Mouse (Mus musculus) embryonic facial prominence, embryonic 15.5 days (tissue): Measurements from ENCODE around the gene Rab35. TPM values are rescaled to one million over a fixed set of nuclear protein-coding genes. Genes with fewer than 3 reads are reported as not detected.

ENCODE experiments used
- ATAC-seq: fragments of 200-750 bp; cut with Nextera tagmentation; 2 replicates; pipeline ENCODE4 v1.8.0; 2017; ENCODE audit warnings: low read depth, moderate TSS enrichment; ENCODE audit not compliant: insufficient number of reproducible peaks, low FRiP score, low TSS enrichment
- H3K27ac ChIP-seq: fragments of 300-500 bp; sonication (generic); replicated peaks from 2 replicates; pipeline ENCODE4 v1.5.1; 2015; ENCODE audit warnings: mild to moderate bottlenecking, inconsistent platforms
- H3K27me3 ChIP-seq: fragments of 300-500 bp; sonication (generic); 2 replicates; pipeline ENCODE4 v1.6.1; 2015; ENCODE audit warnings: inconsistent platforms
- H3K36me3 ChIP-seq: fragments of 300-500 bp; sonication (generic); 2 replicates; pipeline ENCODE4 v1.6.1; 2015; ENCODE audit warnings: mild to moderate bottlenecking, inconsistent platforms
- H3K4me1 ChIP-seq: fragments of 300-500 bp; sonication (generic); 2 replicates; pipeline ENCODE4 v1.6.1; 2015; ENCODE audit warnings: inconsistent platforms
- H3K4me2 ChIP-seq: fragments of 300-500 bp; sonication (generic); replicated peaks from 2 replicates; pipeline ENCODE4 v1.6.1; 2015; ENCODE audit warnings: mild to moderate bottlenecking, inconsistent platforms
- H3K4me3 ChIP-seq: fragments of 300-500 bp; sonication (generic); replicated peaks from 2 replicates; pipeline ENCODE4 v1.5.1; 2015; ENCODE audit warnings: mild to moderate bottlenecking, inconsistent platforms
- H3K9ac ChIP-seq: fragments of 300-500 bp; sonication (generic); 2 replicates; pipeline ENCODE4 v1.6.1; 2015; ENCODE audit warnings: inconsistent platforms
- H3K9me3 ChIP-seq: fragments of 300-500 bp; sonication (generic); replicated peaks from 2 replicates; pipeline ENCODE4 v1.6.1; 2016; ENCODE audit warnings: inconsistent platforms
- WGBS: fragments of 180-500 bp; shearing (Covaris S2); methylation state at CpG from one replicate; pipeline ENCODE4 v1.1.7; 2015; 5-methylcytosine and 5-hydroxymethylcytosine counted together
- polyA plus RNA-seq: library from polyadenylated mRNA; unstranded; fragments of >200 nt; fragmentation: Nextera tagmentation; extraction: Ambion mirVana; gene quantifications from 2 replicates; pipeline ENCODE4 v1.2.1, GENCODE M21; 2015

Gene Rab35
- polyA plus RNA-seq, 1 experiment from 2014 or later: 17.6 TPM

- H3K4me2 ChIP-seq: no peak overlapping the region
- peaks cover 22% of the 10 kb centered on the region for H3K4me1 ChIP-seq
- ATAC-seq: no peak
- peaks cover 21% of the 10 kb centered on the region for H3K36me3 ChIP-seq
- no peaks in the 10 kb centered on the region for H3K27me3 ChIP-seq
- no peak overlapping the region for H3K27ac ChIP-seq
- no peak overlapping the region for H3K4me3 ChIP-seq
- no peaks in the 10 kb centered on the region for H3K9me3 ChIP-seq
- WGBS: 85% methylated on average over 10 of the region's 10 CpGs
- no peak overlapping the region for H3K9ac ChIP-seq
These were observed 19.2 kb downstream of the Rab35 start for GRCm38 (mm10) chr5:115650885-115651284.

- peaks cover 11% of the 10 kb centered on the region; the same call in 1 of the 2 replicates for H3K36me3 ChIP-seq
These were observed 20.1 kb downstream of the Rab35 start for GRCm38 (mm10) chr5:115651821-115652220.

GRCm38 (mm10) chr5:115652681-115653575 is 21.2 kb downstream of the Rab35 start:
- Histone ChIP-seq H3K4me3 (peak overlapping the region; percentile 53), H3K27ac (peak overlapping the region; percentile 83), H3K36me3 (peaks cover 7% of the 10 kb centered on the region; the same call in 1 of the 2 replicates), H3K27me3 (no peaks in the 10 kb centered on the region), H3K4me1 (peaks cover 22% of the 10 kb centered on the region), H3K9me3 (no peaks in the 10 kb centered on the region), H3K4me2 (peak overlapping the region; percentile 71), H3K9ac (peak overlapping the region; percentile 35)
- 1% methylated on average over 35 of the region's 35 CpGs for WGBS
- peak; percentile 99 for ATAC-seq

More at GRCm38 (mm10) chr5:115651821-115652220, 20.1 kb downstream of the Rab35 start:
- Histone ChIP-seq H3K4me2 (peak overlapping the region; percentile 71; the same call in 1 of the 2 replicates), H3K27me3 (no peaks in the 10 kb centered on the region), H3K27ac (no peak overlapping the region), H3K9me3 (no peaks in the 10 kb centered on the region), H3K4me1 (peaks cover 22% of the 10 kb centered on the region), H3K4me3 (no peak overlapping the region), H3K9ac (no peak overlapping the region)
- no peak for ATAC-seq
- 96% methylated on average over 10 of the region's 10 CpGs for WGBS

- Histone ChIP-seq H3K36me3 (peaks cover 7% of the 10 kb centered on the region; the same call in 1 of the 2 replicates), H3K4me2 (no peak overlapping the region), H3K27ac (no peak overlapping the region), H3K27me3 (no peaks in the 10 kb centered on the region), H3K4me3 (no peak overlapping the region), H3K9ac (no peak overlapping the region), H3K9me3 (no peaks in the 10 kb centered on the region), H3K4me1 (peaks cover 17% of the 10 kb centered on the region)
- 86% methylated on average over 12 of the region's 12 CpGs for WGBS
- ATAC-seq: no peak
These were observed 22.1 kb downstream of the Rab35 start for GRCm38 (mm10) chr5:115653776-115654175.

- no peak overlapping the region for H3K4me2 ChIP-seq
- no peak overlapping the region for H3K27ac ChIP-seq
- no peaks in the 10 kb centered on the region for H3K36me3 ChIP-seq
- no peak for ATAC-seq
- no peaks in the 10 kb centered on the region for H3K27me3 ChIP-seq
- 69% methylated on average over 6 of the region's 6 CpGs for WGBS
- H3K4me3 ChIP-seq: no peak overlapping the region
- H3K9ac ChIP-seq: no peak overlapping the region
- peaks cover 14% of the 10 kb centered on the region for H3K4me1 ChIP-seq
- H3K9me3 ChIP-seq: no peaks in the 10 kb centered on the region
These were observed 25.0 kb downstream of the Rab35 start for GRCm38 (mm10) chr5:115656677-115657076.

GRCm38 (mm10) chr5:115657234-115657633 is 25.5 kb downstream of the Rab35 start:
- Histone ChIP-seq H3K27me3 (no peaks in the 10 kb centered on the region), H3K27ac (peak overlapping the region; percentile 8; the same call in 1 of the 2 replicates), H3K4me1 (peaks cover 9% of the 10 kb centered on the region; the same call in 1 of the 2 replicates), H3K9ac (no peak overlapping the region), H3K4me2 (no peak overlapping the region), H3K9me3 (no peaks in the 10 kb centered on the region), H3K36me3 (no peaks in the 10 kb centered on the region), H3K4me3 (no peak overlapping the region)
- 66% methylated on average over 1 of the region's 1 CpGs for WGBS
- no peak for ATAC-seq

GRCm38 (mm10) chr5:115658352-115658751 is 26.6 kb downstream of the Rab35 start:
- H3K9ac ChIP-seq: no peak overlapping the region
- 83% methylated on average over 6 of the region's 6 CpGs for WGBS

GRCm38 (mm10) chr5:115662658-115663057 is 30.9 kb downstream of the Rab35 start:
- ATAC-seq: no peak
- WGBS: 83% methylated on average over 22 of the region's 22 CpGs

More at GRCm38 (mm10) chr5:115658352-115658751, 26.6 kb downstream of the Rab35 start:
- no peak for ATAC-seq
- Histone ChIP-seq H3K4me1 (0 out of 2 replicates have a peak, but pooled peaks cover 2% of the 10 kb centered on the region), H3K4me2 (no peak overlapping the region), H3K9me3 (no peaks in the 10 kb centered on the region), H3K27ac (no peak overlapping the region), H3K4me3 (no peak overlapping the region), H3K36me3 (no peaks in the 10 kb centered on the region), H3K27me3 (no peaks in the 10 kb centered on the region)

GRCm38 (mm10) chr5:115666366-115667065 is 34.8 kb downstream of the Rab35 start:
- Histone ChIP-seq H3K9me3 (no peaks in the 10 kb centered on the region), H3K4me3 (no peak overlapping the region), H3K36me3 (no peaks in the 10 kb centered on the region), H3K4me2 (no peak overlapping the region), H3K4me1 (peaks cover 8% of the 10 kb centered on the region; the same call in 1 of the 2 replicates), H3K9ac (no peak overlapping the region), H3K27ac (no peak overlapping the region), H3K27me3 (no peaks in the 10 kb centered on the region)
- 53% methylated on average over 8 of the region's 8 CpGs for WGBS
- ATAC-seq: no peak

More at GRCm38 (mm10) chr5:115662658-115663057, 30.9 kb downstream of the Rab35 start:
- H3K4me3 ChIP-seq: no peak overlapping the region
- no peaks in the 10 kb centered on the region for H3K36me3 ChIP-seq
- no peak overlapping the region for H3K27ac ChIP-seq
- H3K4me2 ChIP-seq: no peak overlapping the region
- no peaks in the 10 kb centered on the region for H3K27me3 ChIP-seq
- no peaks in the 10 kb centered on the region for H3K9me3 ChIP-seq
- H3K9ac ChIP-seq: no peak overlapping the region
- H3K4me1 ChIP-seq: peaks cover 8% of the 10 kb centered on the region; the same call in 1 of the 2 replicates

- ATAC-seq: no peak
- 82% methylated on average over 8 of the region's 8 CpGs for WGBS
- Histone ChIP-seq H3K27ac (no peak overlapping the region), H3K9ac (no peak overlapping the region), H3K4me1 (peaks cover 8% of the 10 kb centered on the region; the same call in 1 of the 2 replicates), H3K4me3 (no peak overlapping the region), H3K36me3 (no peaks in the 10 kb centered on the region), H3K27me3 (no peaks in the 10 kb centered on the region), H3K4me2 (no peak overlapping the region), H3K9me3 (no peaks in the 10 kb centered on the region)
These were observed 35.5 kb downstream of the Rab35 start for GRCm38 (mm10) chr5:115667210-115667609.

- H3K9me3 ChIP-seq: no peaks in the 10 kb centered on the region
- H3K4me1 ChIP-seq: peaks cover 8% of the 10 kb centered on the region; the same call in 1 of the 2 replicates
- no peaks in the 10 kb centered on the region for H3K27me3 ChIP-seq
- H3K27ac ChIP-seq: no peak overlapping the region
- H3K4me3 ChIP-seq: no peak overlapping the region
- no peaks in the 10 kb centered on the region for H3K36me3 ChIP-seq
- no peak overlapping the region for H3K4me2 ChIP-seq
- ATAC-seq: no peak
- WGBS: 27% methylated on average over 7 of the region's 7 CpGs
- H3K9ac ChIP-seq: no peak overlapping the region
These were observed 36.2 kb downstream of the Rab35 start for GRCm38 (mm10) chr5:115667894-115668293.
